Mouse (Mus musculus): ENCODE measurements around the gene Mpz.

GRCm38 (mm10) chr1:171135600-171135999 lies 14.9 kb upstream of the Mpz start:
- TF ChIP-seq CTCF (conservative IDR thresholded peaks at IDR 0.05; ENCODE audit: insufficient read depth, insufficient read length, low read depth, low read length) (no peak), POLR2A (IDR thresholded peaks at IDR 0.05; ENCODE audit: low read depth, low read length) (no peak)

Measured in kidney, adult 2 months (tissue).